Mouse (Mus musculus): ENCODE results near the gene Sepsecs.

Gene Sepsecs

GRCm38 (mm10) chr5:52609672-52610071, 59.8 kb downstream of the Sepsecs start:
- no peak for DNase-seq

DNA sequence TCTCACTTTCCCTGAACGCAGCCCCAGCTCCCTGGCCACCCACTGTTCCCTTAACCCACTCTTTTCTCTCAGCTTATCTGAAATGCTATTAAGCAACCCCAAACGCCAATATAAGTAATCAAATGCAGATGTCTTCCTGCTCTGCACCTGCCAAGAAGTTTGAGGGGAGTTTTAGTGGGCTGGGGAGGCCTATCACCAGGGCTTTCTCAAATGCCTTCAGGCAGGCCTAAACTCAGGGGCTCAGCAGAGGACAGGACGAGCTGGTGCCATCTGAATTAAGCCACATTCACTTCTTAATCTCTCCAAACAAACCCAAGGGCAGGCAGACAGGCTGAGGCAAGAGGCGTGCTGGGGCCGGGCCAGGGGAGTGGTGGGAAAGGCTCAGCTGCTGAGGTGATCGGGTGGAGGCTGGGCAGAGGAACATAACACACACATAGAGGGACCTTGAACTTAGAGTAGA, 64.9 kb downstream of the Sepsecs start:
- no peak for DNase-seq

DNA sequence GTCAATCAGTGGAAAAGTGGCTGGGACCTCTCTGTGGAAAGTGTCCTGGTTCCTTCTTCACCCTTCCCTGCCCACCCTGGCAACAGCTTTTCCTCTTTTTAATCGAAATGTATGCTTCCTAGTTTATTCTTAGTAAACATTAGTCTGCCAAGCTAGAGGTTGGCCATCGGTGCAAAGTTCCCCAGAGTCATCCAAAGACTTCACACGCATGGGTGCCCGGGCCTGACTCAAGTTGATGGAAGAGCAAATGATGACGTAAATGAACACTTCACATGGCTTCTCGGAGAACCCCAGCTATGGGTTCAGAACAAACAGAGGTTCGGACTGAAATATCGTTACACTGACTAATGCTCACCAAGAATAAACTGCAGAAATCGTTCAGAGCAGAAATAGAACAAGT, 78.9 kb downstream of the Sepsecs start:
- peak; percentile 69 to 78 for DNase-seq

Measured in kidney, postnatal 36 days (tissue).